8 mouse cellular contexts compared by ENCODE assay signal in the genomic region with DNA sequence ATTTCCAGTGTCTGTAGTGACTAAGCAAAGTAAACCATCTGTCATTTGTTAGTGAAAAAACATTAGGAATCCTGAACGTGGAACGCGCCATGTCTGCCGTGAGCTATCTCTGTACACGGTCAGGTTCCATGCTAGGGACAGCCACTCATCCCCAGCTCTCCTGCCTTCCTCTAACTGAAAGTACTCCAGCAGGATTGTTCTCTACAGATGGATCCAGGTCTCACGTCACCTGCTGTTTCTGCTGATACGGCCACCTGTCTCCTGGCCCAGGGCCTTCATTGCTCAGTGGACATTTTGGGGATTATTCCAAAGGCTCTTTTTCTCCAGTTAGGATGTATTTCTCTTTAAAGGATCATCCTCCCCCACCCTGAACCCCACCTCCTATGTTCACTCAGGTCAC.
"Had no signal": no experiment of that assay in that cellular context is flagged by ENCODE, and none has a peak within 500 bp of the region (broad histone marks: within the 10 kb centered on the region; RNA-seq: fewer than 3 reads in every experiment).

No protein-coding gene starts in this region.

- DNase-seq: kidney, adult 9 months; kidney, postnatal 36 days; layer of hippocampus, adult 9-11 months; layer of hippocampus, postnatal 36 days; lung, adult 18-20 months; retina, postnatal 1 day; thymus, adult 18-20 months; thymus, postnatal 36 days had no signal
